Mouse (Mus musculus) spleen, postnatal 10 days (tissue): ENCODE measurements at regions not wholly inside any gene's neighbourhood (a gene's known extent, or its start where the extent isn't known, plus 50 kb on each side); places are given as distances from the start of the nearest gene placed in this dataset.

Source experiments
- DNase-seq, 2 experiments: peaks; one replicate each; pipeline ENCODE4 v3.0.0; 2021 to 2022; ENCODE audit warnings: low spot score in 2 of 2

GRCm38 (mm10) chr7:63811816-63812215 lies 104.8 kb upstream of the E030018B13Rik start:
- DNase-seq: no peak

DNA sequence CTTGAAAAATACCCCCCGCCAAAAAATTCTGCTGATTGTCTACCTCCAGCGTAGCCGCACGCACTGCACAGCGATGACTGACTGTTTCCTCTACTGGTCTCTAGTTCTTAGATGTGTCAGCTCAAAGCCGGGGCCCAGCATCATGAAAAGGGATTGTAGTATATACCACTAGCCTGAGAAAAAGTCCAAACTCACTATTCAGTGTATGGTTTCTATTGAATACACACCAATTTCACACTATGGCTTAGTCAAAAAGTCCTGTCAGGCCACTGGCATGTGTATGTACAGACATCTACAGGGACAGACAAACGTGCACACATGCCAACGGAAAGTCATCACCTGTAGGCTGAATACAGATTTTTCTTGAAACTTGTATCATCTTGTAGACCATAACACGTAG lies 101.1 kb upstream of the E030018B13Rik start:
- DNase-seq: no peak

DNA sequence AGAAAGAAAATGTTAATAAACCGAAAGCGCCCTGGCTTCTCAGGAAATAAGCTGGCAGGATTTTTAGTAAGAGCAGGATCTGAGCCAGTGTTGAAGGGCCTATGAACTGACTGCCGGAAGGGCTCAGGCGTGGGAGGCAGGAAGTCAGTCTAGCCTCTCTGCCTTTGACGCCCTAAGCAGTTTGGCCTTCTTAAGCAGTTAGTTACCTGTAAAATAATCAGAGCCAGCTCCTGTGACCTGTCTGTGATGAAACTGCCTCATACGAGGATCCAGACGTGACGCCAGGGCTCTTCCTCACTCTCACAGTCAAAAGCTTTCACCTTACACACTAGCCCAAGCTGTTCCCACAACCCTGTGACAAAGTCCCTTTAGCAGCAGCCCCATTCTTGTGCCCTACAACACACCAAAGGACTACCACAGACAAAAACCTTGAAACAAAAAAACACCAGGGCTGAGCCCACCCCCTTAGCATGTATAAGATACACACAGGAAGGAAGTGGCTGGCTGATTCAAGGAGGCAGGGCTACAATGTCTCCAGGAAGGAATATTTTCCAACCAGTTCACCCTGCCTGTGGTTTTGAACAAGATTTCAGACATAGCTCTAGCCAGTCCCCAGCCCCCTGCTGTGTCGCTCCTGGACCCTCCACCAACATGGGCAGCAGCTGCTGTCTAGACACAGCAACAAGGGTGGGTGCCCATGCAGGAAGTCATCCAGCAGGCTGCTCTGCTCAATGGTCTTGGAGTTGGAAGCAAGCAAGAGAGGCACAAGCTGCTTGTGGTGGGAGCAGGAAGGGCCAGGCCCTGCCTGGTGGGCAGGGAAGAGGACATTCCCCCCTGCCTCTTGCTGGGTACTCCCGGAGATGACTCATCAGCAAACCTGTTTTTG lies 100.4 kb upstream of the E030018B13Rik start:
- peak in 1 of 2 experiments; percentile 28 for DNase-seq

- DNase-seq: no peak
These were observed 99.2 kb upstream of the E030018B13Rik start for GRCm38 (mm10) chr7:63817476-63817875.

DNA sequence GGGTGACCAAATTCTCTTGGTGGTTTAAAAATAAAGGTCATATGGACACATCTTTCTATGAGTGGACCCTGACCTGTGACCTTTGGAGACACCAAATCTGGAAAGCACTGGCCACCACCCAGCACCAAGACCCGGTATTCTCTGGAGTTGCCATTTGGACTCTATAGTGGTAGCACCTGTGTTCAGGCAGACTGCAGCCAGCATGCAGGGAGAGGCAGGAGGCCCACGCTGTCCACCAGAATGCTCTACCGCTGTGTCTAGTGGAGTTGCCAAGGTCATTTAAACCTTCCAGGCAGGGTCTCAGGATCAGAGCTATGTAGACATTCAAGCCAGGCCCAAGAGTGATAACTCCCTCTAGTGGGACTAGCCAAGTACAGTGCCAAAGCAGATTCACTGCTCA lies 98.6 kb upstream of the E030018B13Rik start:
- DNase-seq: no peak

DNA sequence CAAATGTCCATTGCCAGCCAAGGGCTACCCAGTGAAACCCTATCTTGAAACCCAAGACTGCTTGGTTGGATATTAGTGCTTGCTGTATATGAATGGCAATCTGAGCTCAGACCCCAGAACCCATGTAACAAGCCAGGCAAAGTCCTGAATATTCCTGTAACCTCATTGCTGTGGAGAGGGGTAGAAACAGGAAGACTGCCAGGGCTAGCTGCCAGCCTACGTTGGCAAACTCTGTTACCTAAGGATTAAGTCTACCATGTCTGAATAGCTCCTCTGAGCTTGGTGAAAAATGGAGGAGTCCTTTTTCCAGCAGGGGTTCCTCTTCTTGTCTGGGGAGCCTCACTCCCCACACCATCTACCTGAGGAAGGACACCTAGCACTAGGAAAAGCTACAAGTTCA lies 96.4 kb upstream of the E030018B13Rik start:
- no peak for DNase-seq

- DNase-seq: no peak
These were observed 94.7 kb upstream of the E030018B13Rik start for GRCm38 (mm10) chr7:63822001-63822400.

DNA sequence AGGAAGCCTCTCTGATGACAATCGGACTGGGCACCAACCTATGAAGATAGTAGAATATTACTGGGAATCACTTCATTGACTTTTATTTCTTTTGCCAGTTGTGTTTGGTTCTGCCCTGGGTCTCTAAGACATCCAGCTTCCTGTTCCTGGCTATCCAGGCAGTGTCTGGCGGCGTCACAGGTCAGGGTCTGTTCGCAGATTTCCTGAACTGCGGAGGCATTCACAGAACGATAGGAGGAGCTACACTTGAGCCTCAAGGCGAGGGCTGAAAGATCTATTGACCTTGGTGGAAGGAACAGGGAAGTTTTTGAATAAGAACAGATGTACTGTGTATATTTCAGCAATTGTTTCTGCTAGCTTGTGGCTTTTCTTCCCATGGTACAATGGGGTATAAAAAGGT lies 92.6 kb upstream of the E030018B13Rik start:
- DNase-seq: no peak

- no peak for DNase-seq
These were observed 87.2 kb upstream of the E030018B13Rik start for GRCm38 (mm10) chr7:63829362-63829920.

DNA sequence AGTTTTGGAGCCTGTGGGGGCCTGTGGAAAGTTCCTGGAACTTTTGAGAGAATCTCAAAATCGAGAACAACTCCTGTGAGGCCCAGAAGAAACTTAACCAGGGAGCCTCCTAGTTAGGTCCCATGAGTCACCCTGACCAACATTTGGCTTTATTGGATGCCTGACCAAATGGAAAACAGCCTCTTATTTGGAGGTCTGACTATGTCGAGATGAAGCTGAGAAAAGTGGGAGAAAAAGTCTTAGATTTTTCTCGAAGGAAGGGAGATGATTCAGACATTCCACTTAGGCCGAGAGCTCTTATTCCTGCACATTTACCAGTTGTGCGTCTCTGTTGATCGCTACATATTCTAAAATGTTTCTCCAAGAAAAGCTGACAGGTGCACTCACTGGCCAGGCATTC lies 83.0 kb upstream of the E030018B13Rik start:
- no peak for DNase-seq

- no peak for DNase-seq
These were observed 80.7 kb upstream of the E030018B13Rik start for GRCm38 (mm10) chr7:63835958-63836357.
